In the genomic region with DNA sequence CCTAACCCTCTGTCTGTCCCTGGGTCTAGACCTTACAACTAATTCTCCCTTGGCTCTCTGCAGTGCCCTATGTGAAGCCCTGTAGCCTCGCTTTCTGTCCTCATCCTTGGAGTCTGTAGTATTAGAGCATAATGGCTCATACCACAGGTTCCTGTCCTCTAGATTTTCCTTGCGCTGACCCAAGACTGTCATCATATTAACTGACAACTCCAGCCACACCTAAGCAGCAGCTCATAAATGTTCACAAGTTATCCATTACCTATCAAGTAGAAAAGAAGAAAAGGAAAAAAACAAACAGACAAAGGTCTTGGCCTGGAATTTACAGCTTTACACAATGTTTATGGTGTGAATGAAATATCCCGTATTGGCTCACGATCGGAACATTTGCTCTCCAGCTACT, we compare ENCODE assay signal across 21 mouse cellular contexts.
"Had no signal": no experiment of that assay in that cellular context is flagged by ENCODE, and none has a peak within 500 bp of the region (broad histone marks: within the 10 kb centered on the region; RNA-seq: fewer than 3 reads in every experiment).

No protein-coding gene starts in this region.

- H3K9ac ChIP-seq: liver, embryonic 13.5 days; liver, embryonic 15.5 days; liver, postnatal 0 days; lung, embryonic 15.5 days; midbrain, embryonic 12.5 days; neural tube, embryonic 13.5 days; neural tube, embryonic 15.5 days had no signal

- H3K4me2 ChIP-seq: liver, embryonic 13.5 days; liver, embryonic 15.5 days; lung, embryonic 15.5 days; midbrain, embryonic 12.5 days; neural tube, embryonic 13.5 days; neural tube, embryonic 15.5 days had no signal

- H3K36me3 ChIP-seq: liver, embryonic 13.5 days; liver, embryonic 15.5 days; lung, embryonic 15.5 days; midbrain, embryonic 12.5 days; neural tube, embryonic 13.5 days; neural tube, embryonic 15.5 days had no signal

- DNase-seq: liver, embryonic 13.5 days; liver, postnatal 0 days; lung, postnatal 36 days; midbrain, embryonic 14.5 days; retina, postnatal 1 day; right cerebral cortex, adult 18-20 months; right cerebral cortex, postnatal 25 days; right cerebral cortex, postnatal 4 days; spleen, adult 18-20 months; thymus, adult 18-20 months; thymus, postnatal 14 days; thymus, postnatal 36 days had no signal

- H3K4me3 ChIP-seq: liver, embryonic 13.5 days; liver, embryonic 15.5 days; lung, embryonic 15.5 days; megakaryocyte, embryonic 14.5 days; midbrain, embryonic 12.5 days; myocyte; neural tube, embryonic 13.5 days; neural tube, embryonic 15.5 days had no signal

- ATAC-seq: liver, postnatal 0 days; midbrain, embryonic 16.5 days had no signal

- H3K9me3 ChIP-seq: liver, embryonic 13.5 days; liver, embryonic 15.5 days; lung, embryonic 15.5 days; megakaryocyte, embryonic 14.5 days; midbrain, embryonic 12.5 days; neural tube, embryonic 13.5 days; neural tube, embryonic 15.5 days had no signal

- H3K27ac ChIP-seq: liver, embryonic 13.5 days; liver, embryonic 15.5 days; lung, embryonic 15.5 days; macrophage; midbrain, embryonic 12.5 days; neural tube, embryonic 13.5 days; neural tube, embryonic 15.5 days had no signal

- H3K27me3 ChIP-seq: liver, embryonic 13.5 days; liver, embryonic 15.5 days; lung, embryonic 15.5 days; megakaryocyte, embryonic 14.5 days; midbrain, embryonic 12.5 days; neural tube, embryonic 13.5 days; neural tube, embryonic 15.5 days had no signal

- H3K4me1 ChIP-seq: liver, embryonic 13.5 days; liver, embryonic 15.5 days; lung, embryonic 15.5 days; midbrain, embryonic 12.5 days; neural tube, embryonic 13.5 days; neural tube, embryonic 15.5 days had no signal
